Mouse (Mus musculus): ENCODE data around the gene Gne. TPM values are rescaled to one million over a fixed set of nuclear protein-coding genes. Genes with fewer than 3 reads are reported as not detected.

Gne gene
- polyA plus RNA-seq, 1 experiment from 2014 or later: 23.2 TPM

DNA sequence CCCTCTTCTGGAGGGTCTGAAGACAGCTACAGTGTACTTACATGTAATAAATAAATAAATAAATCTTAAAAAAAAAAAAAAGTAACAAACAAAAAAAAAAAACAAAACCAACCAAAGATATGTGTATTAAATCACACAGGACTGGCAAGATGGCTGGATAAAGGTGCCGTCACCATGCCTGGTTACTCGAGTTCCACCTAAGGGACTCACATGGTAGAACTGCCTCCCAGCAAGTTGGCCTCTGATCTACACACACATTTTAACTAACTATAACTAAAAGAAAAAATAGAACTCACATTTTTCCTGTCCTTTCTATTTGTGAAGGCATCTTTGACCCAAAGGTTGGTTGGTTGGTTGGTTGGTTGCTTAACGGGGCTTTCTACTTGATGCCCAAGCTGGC is 72.2 kb downstream of the Gne start:
- 82% methylated on average over 3 of the region's 3 CpGs for WGBS
- no peak for ATAC-seq (ENCODE audit: insufficient read depth, low FRiP score, low TSS enrichment)
- H3K27ac ChIP-seq (ENCODE audit: low read depth, low read length): no peak overlapping the region
- DNase-seq (ENCODE audit: low spot score): no peak
- no peaks in the 10 kb centered on the region for H3K9me3 ChIP-seq (ENCODE audit: control insufficient read depth, low read length)
- peak overlapping the region; percentile 67 for H3K4me2 ChIP-seq (ENCODE audit: low read depth)
- peak overlapping the region; percentile 51 for H3K9ac ChIP-seq (ENCODE audit: low read length)
- no peaks in the 10 kb centered on the region for H3K36me3 ChIP-seq (ENCODE audit: control insufficient read depth, insufficient read depth, low read length)
- H3K4me3 ChIP-seq (ENCODE audit: low read depth, low read length): peak overlapping the region; percentile 96
- H3K27me3 ChIP-seq (ENCODE audit: control insufficient read depth, insufficient read depth, low read length): no peaks in the 10 kb centered on the region
- peaks cover 12% of the 10 kb centered on the region for H3K4me1 ChIP-seq (ENCODE audit: control insufficient read depth, insufficient read depth, low read length)

DNA sequence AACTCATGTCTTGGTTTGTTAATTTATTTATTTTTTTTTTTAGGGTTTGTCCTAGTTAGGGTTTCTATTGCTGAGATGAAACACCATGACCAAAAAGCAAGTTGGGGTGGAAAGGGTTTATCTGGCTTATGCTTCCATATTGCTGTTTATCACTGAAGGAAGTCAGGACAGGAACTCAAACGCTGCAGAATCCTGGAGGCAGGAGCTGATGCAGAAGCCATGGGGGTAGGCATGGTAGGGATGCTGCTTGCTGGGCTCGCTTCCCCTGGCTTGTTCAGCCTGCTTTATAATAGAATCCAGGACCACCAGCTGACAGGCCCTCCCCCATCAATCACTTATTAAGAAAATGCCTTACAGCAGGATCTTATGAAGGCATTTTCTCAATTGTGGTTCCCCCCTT is 73.1 kb downstream of the Gne start:
- WGBS: 45% methylated on average over 2 of the region's 2 CpGs
- H3K9ac ChIP-seq (ENCODE audit: low read length): no peak overlapping the region
- no peaks in the 10 kb centered on the region for H3K27me3 ChIP-seq (ENCODE audit: control insufficient read depth, insufficient read depth, low read length)
- H3K4me2 ChIP-seq (ENCODE audit: low read depth): no peak overlapping the region
- H3K36me3 ChIP-seq (ENCODE audit: control insufficient read depth, insufficient read depth, low read length): no peaks in the 10 kb centered on the region
- no peak overlapping the region for H3K27ac ChIP-seq (ENCODE audit: low read depth, low read length)
- ATAC-seq (ENCODE audit: insufficient read depth, low FRiP score, low TSS enrichment): no peak
- H3K4me3 ChIP-seq (ENCODE audit: low read depth, low read length): no peak overlapping the region
- no peak for DNase-seq (ENCODE audit: low spot score)
- H3K9me3 ChIP-seq (ENCODE audit: control insufficient read depth, low read length): no peaks in the 10 kb centered on the region
- H3K4me1 ChIP-seq (ENCODE audit: control insufficient read depth, insufficient read depth, low read length): peaks cover 12% of the 10 kb centered on the region

DNA sequence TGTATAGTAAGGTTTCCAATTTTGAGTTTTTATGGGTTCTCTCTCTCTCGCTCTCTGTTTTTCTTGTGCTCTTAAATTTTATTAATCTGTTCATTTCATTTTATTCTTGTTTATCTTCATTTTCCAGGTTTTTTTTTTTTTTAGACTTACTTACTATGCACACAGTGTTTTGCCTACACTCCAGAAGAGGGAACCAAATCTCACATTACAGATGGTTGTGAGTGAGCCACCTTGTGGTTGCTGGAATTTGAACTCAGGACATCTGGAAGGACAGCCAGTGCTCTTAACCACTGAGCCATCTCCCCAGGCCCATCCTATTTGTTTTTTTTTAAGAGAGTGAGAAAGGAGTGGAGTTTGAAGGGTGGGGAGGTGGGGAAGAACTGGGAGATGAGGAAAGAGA is 73.8 kb downstream of the Gne start:
- 97% methylated on average over 1 of the region's 1 CpGs for WGBS
- Histone ChIP-seq H3K9me3 (ENCODE audit: control insufficient read depth, low read length) (no peaks in the 10 kb centered on the region), H3K27me3 (ENCODE audit: control insufficient read depth, insufficient read depth, low read length) (no peaks in the 10 kb centered on the region), H3K9ac (ENCODE audit: low read length) (no peak overlapping the region), H3K4me1 (ENCODE audit: control insufficient read depth, insufficient read depth, low read length) (peaks cover 12% of the 10 kb centered on the region), H3K27ac (ENCODE audit: low read depth, low read length) (no peak overlapping the region), H3K36me3 (ENCODE audit: control insufficient read depth, insufficient read depth, low read length) (no peaks in the 10 kb centered on the region), H3K4me2 (ENCODE audit: low read depth) (no peak overlapping the region), H3K4me3 (ENCODE audit: low read depth, low read length) (no peak overlapping the region)
- no peak for ATAC-seq (ENCODE audit: insufficient read depth, low FRiP score, low TSS enrichment)
- no peak for DNase-seq (ENCODE audit: low spot score)

DNA sequence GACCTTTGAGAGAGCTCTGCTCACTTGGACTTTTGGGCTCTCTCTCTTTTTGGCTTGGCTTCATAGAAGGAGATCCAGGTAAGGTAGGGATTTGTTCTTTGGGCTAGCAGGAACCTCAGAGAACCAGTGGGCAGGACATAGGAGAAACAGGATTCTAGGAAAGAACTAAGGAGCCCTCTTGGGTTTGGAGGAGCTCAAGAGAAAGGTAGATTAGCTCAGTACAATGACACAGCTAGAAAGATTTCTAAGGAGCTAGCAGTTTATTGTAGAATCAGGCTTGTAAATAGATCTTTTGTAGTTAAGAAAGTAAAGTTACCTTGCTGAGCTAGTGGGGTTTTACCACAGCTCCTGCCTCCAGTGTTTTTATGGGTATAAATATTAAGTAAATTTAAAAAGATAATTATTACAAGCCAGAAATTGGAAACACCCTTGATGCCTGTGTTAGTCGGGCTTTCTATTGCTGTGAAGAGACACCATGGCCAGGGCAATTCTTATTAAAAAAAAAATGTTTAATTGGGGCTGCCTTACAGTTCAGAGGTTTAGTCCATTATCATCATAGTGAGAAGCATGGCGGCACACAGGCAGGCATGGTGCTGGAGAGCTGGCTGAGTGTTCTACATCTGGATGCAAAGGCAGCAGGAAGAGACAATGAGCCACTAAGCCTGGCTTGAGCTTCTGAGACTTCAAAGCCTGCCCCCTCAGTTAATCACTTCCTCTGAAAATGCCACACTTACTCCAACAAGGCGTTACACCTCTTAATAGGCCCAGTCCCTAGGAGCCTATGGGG is 79.2 kb downstream of the Gne start:
- Histone ChIP-seq H3K9ac (ENCODE audit: low read length) (no peak overlapping the region), H3K27ac (ENCODE audit: low read depth, low read length) (no peak overlapping the region), H3K4me2 (ENCODE audit: low read depth) (no peak overlapping the region), H3K4me3 (ENCODE audit: low read depth, low read length) (no peak overlapping the region), H3K4me1 (ENCODE audit: control insufficient read depth, insufficient read depth, low read length) (no peaks in the 10 kb centered on the region), H3K9me3 (ENCODE audit: control insufficient read depth, low read length) (no peaks in the 10 kb centered on the region), H3K36me3 (ENCODE audit: control insufficient read depth, insufficient read depth, low read length) (no peaks in the 10 kb centered on the region), H3K27me3 (ENCODE audit: control insufficient read depth, insufficient read depth, low read length) (no peaks in the 10 kb centered on the region)
- no peak for DNase-seq (ENCODE audit: low spot score)
- WGBS: 67% methylated on average over 3 of the region's 3 CpGs
- ATAC-seq (ENCODE audit: insufficient read depth, low FRiP score, low TSS enrichment): no peak

DNA sequence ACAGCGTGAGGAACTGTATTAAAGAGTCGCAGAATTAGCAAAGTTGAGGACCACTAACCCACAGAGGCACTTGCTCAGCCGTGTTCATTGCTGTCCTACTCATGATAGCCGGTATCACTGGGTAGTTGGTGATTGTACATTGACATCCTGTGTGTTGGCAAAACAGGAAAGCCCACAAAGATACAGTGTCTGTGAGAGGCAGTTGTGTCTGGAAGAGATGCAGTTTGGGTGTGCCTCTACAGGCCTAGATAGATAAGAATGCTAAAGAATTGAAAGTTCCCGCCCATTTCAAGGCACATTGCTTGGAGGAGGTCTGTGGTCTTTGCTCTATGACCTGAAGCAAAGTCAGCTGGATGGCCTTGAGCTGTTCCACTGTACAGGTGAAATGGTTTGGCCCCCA is 79.9 kb downstream of the Gne start, which contains the start of gene Clta:
Gene Clta, plus strand, starts transcription at position 327 of the 400 bp plus-strand sequence.
- H3K4me1 ChIP-seq (ENCODE audit: control insufficient read depth, insufficient read depth, low read length): no peaks in the 10 kb centered on the region
- H3K9ac ChIP-seq (ENCODE audit: low read length): no peak within 1 kb of the TSS
- ATAC-seq (ENCODE audit: insufficient read depth, low FRiP score, low TSS enrichment) (no peak), DNase-seq (ENCODE audit: low spot score) (no peak)
- WGBS: 86% methylated on average over 5 of the region's 5 CpGs
- no peaks in the 10 kb centered on the region for H3K36me3 ChIP-seq (ENCODE audit: control insufficient read depth, insufficient read depth, low read length)
- H3K27me3 ChIP-seq (ENCODE audit: control insufficient read depth, insufficient read depth, low read length): no peaks in the 10 kb centered on the region
- H3K4me2 ChIP-seq (ENCODE audit: low read depth): no peak within 1 kb of the TSS
- no peak within 1 kb of the TSS for H3K4me3 ChIP-seq (ENCODE audit: low read depth, low read length)
- no peak within 1 kb of the TSS for H3K27ac ChIP-seq (ENCODE audit: low read depth, low read length)
- H3K9me3 ChIP-seq (ENCODE audit: control insufficient read depth, low read length): no peaks in the 10 kb centered on the region

DNA sequence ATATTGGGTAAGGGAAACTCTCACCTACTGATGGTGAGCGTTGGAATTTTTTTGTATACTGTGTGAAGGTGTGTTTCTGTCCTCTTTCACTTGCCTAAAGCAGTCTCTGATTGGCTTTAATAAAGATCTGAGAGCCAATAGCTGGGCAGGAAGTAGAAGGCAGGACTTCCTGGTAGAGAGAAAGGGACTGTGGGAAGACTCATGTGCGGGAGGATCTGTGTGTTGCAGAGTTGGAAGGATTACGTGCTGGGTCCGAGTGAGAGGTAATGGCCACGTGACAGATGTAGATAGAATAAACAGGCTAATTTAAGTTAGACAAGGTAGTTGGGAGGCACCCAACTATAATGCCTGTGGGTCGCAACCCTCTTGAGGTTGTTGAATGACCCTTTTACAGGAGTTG is 80.4 kb downstream of the Gne start:
- no peaks in the 10 kb centered on the region for H3K9me3 ChIP-seq (ENCODE audit: control insufficient read depth, low read length)
- ATAC-seq (ENCODE audit: insufficient read depth, low FRiP score, low TSS enrichment) (no peak), DNase-seq (ENCODE audit: low spot score) (no peak)
- H3K4me2 ChIP-seq (ENCODE audit: low read depth): no peak overlapping the region
- no peak overlapping the region for H3K27ac ChIP-seq (ENCODE audit: low read depth, low read length)
- no peaks in the 10 kb centered on the region for H3K4me1 ChIP-seq (ENCODE audit: control insufficient read depth, insufficient read depth, low read length)
- no peak overlapping the region for H3K9ac ChIP-seq (ENCODE audit: low read length)
- H3K36me3 ChIP-seq (ENCODE audit: control insufficient read depth, insufficient read depth, low read length): no peaks in the 10 kb centered on the region
- WGBS: 86% methylated on average over 6 of the region's 6 CpGs
- no peaks in the 10 kb centered on the region for H3K27me3 ChIP-seq (ENCODE audit: control insufficient read depth, insufficient read depth, low read length)
- no peak overlapping the region for H3K4me3 ChIP-seq (ENCODE audit: low read depth, low read length)

DNA sequence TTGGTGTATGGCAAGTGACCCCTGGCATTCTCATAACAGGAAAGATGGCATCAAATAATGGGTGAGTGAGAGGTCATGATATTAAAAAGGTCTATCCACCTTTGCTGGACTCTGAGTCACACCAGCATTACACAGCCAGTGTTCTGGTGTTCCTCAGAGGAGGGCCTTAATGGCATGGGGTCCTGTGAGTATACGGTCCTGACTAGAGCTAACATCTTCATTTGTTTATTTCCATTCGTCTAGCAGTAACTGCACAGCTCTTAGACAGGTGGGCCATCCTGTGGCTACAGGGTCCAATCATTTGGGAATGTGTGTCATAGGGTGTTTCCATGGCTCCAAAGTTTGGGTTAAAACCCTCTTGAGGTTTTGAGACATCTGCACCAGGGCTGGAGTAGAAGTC is 89.6 kb downstream of the Gne start:
- no peak overlapping the region for H3K4me2 ChIP-seq (ENCODE audit: low read depth)
- H3K27ac ChIP-seq (ENCODE audit: low read depth, low read length): no peak overlapping the region
- H3K36me3 ChIP-seq (ENCODE audit: control insufficient read depth, insufficient read depth, low read length): no peaks in the 10 kb centered on the region
- DNase-seq (ENCODE audit: low spot score) (no peak), ATAC-seq (ENCODE audit: insufficient read depth, low FRiP score, low TSS enrichment) (no peak)
- 67% methylated on average over 2 of the region's 2 CpGs for WGBS
- no peaks in the 10 kb centered on the region for H3K9me3 ChIP-seq (ENCODE audit: control insufficient read depth, low read length)
- no peak overlapping the region for H3K9ac ChIP-seq (ENCODE audit: low read length)
- no peak overlapping the region for H3K4me3 ChIP-seq (ENCODE audit: low read depth, low read length)
- no peaks in the 10 kb centered on the region for H3K4me1 ChIP-seq (ENCODE audit: control insufficient read depth, insufficient read depth, low read length)
- H3K27me3 ChIP-seq (ENCODE audit: control insufficient read depth, insufficient read depth, low read length): no peaks in the 10 kb centered on the region

DNA sequence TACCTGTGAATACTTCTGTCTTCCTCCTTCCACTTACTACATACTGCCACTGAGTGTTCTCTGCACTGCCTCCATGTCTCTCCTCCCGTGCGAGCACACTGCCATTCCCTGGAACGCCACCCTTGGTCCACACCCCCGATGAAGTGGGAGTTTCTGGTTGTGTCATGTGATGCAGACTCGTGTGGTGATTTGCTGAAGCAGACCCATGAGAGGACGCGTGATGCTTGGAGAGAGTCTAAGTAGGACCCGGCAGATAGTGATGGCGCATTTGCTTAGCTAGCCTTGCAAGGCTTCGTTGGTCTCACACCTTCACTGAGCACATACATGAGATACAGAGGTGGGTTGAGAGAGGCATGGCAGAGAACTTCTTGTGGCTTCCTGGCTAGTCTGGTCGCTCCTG is 90.9 kb downstream of the Gne start:
- no peak overlapping the region for H3K9ac ChIP-seq (ENCODE audit: low read length)
- H3K4me1 ChIP-seq (ENCODE audit: control insufficient read depth, insufficient read depth, low read length): no peaks in the 10 kb centered on the region
- H3K27ac ChIP-seq (ENCODE audit: low read depth, low read length): no peak overlapping the region
- no peaks in the 10 kb centered on the region for H3K27me3 ChIP-seq (ENCODE audit: control insufficient read depth, insufficient read depth, low read length)
- H3K9me3 ChIP-seq (ENCODE audit: control insufficient read depth, low read length): no peaks in the 10 kb centered on the region
- no peak for ATAC-seq (ENCODE audit: insufficient read depth, low FRiP score, low TSS enrichment)
- H3K36me3 ChIP-seq (ENCODE audit: control insufficient read depth, insufficient read depth, low read length): no peaks in the 10 kb centered on the region
- 94% methylated on average over 11 of the region's 11 CpGs for WGBS
- H3K4me2 ChIP-seq (ENCODE audit: low read depth): no peak overlapping the region
- DNase-seq (ENCODE audit: low spot score): no peak
- no peak overlapping the region for H3K4me3 ChIP-seq (ENCODE audit: low read depth, low read length)

DNA sequence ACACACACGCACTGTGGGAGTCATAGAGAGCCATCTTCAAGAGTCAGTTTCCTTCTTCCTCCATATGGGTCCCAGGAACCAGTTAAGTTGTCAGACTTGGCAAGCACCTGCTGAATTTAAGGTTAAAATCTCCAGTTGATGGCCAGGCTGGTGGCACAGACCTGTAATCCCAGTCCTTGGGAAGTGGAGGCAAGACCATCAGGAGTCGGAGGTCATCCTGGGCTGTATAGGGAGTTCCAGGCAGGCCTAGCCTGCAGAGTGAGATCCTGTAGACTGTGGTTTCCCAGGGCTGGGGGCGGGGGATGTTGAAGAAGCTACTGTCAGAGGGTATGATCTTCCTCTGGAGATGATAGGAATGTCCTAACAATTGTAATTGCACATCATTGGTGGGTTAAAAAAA is 95.0 kb downstream of the Gne start:
- 84% methylated on average over 3 of the region's 3 CpGs for WGBS

More for the DNA sequence above, 95.0 kb downstream of the Gne start:
- Histone ChIP-seq H3K9me3 (ENCODE audit: control insufficient read depth, low read length) (no peaks in the 10 kb centered on the region), H3K36me3 (ENCODE audit: control insufficient read depth, insufficient read depth, low read length) (no peaks in the 10 kb centered on the region), H3K4me2 (ENCODE audit: low read depth) (no peak overlapping the region), H3K4me1 (ENCODE audit: control insufficient read depth, insufficient read depth, low read length) (no peaks in the 10 kb centered on the region), H3K27ac (ENCODE audit: low read depth, low read length) (no peak overlapping the region), H3K27me3 (ENCODE audit: control insufficient read depth, insufficient read depth, low read length) (no peaks in the 10 kb centered on the region), H3K9ac (ENCODE audit: low read length) (no peak overlapping the region), H3K4me3 (ENCODE audit: low read depth, low read length) (no peak overlapping the region)
- ATAC-seq (ENCODE audit: insufficient read depth, low FRiP score, low TSS enrichment) (no peak), DNase-seq (ENCODE audit: low spot score) (no peak)
